Mouse (Mus musculus): ENCODE measurements at regions not wholly inside any gene's neighbourhood (a gene's known extent, or its start where the extent isn't known, plus 50 kb on each side); places are given as distances from the start of the nearest gene placed in this dataset.

GRCm38 (mm10) chr12:16136214-16136671, 319.5 kb upstream of the Trib2 start:
- no peak for DNase-seq

- DNase-seq, result no peak
Measured at GRCm38 (mm10) chr12:16135602-16136213, 319.0 kb upstream of the Trib2 start.

GRCm38 (mm10) chr12:16134446-16134845, 317.7 kb upstream of the Trib2 start:
- no peak for DNase-seq

GRCm38 (mm10) chr12:16133253-16133652, 316.5 kb upstream of the Trib2 start:
- DNase-seq, result peak in 1 of 2 experiments; percentile 41

- DNase-seq, result no peak
Measured at GRCm38 (mm10) chr12:16131740-16132077, 315.0 kb upstream of the Trib2 start.

GRCm38 (mm10) chr12:16131028-16131739, 314.5 kb upstream of the Trib2 start:
- DNase-seq, result no peak

- no peak for DNase-seq
Measured at GRCm38 (mm10) chr12:16130605-16131004, 313.9 kb upstream of the Trib2 start.

GRCm38 (mm10) chr12:16129923-16130322, 313.2 kb upstream of the Trib2 start:
- no peak for DNase-seq

- no peak for DNase-seq
Measured at GRCm38 (mm10) chr12:16129243-16129642, 312.5 kb upstream of the Trib2 start.

- no peak for DNase-seq
Measured at GRCm38 (mm10) chr12:16124906-16125305, 308.2 kb upstream of the Trib2 start.

- DNase-seq, result no peak
Measured at GRCm38 (mm10) chr12:16122353-16123127, 305.8 kb upstream of the Trib2 start.

- no peak for DNase-seq
Measured at GRCm38 (mm10) chr12:16121787-16122186, 305.1 kb upstream of the Trib2 start.

GRCm38 (mm10) chr12:16118710-16119109, 302.0 kb upstream of the Trib2 start:
- no peak for DNase-seq

GRCm38 (mm10) chr12:16106946-16107345, 290.2 kb upstream of the Trib2 start:
- no peak for DNase-seq

GRCm38 (mm10) chr12:16098840-16099239, 282.1 kb upstream of the Trib2 start:
- DNase-seq, result no peak

GRCm38 (mm10) chr12:16092643-16093042, 275.9 kb upstream of the Trib2 start:
- DNase-seq, result no peak

GRCm38 (mm10) chr12:16091336-16091735, 274.6 kb upstream of the Trib2 start:
- DNase-seq, result no peak

GRCm38 (mm10) chr12:16083176-16083575, 266.5 kb upstream of the Trib2 start:
- DNase-seq, result no peak

GRCm38 (mm10) chr12:16077215-16077614, 260.5 kb upstream of the Trib2 start:
- no peak for DNase-seq

- DNase-seq, result no peak
Measured at GRCm38 (mm10) chr12:16075962-16076361, 259.2 kb upstream of the Trib2 start.

- DNase-seq, result no peak
Measured at GRCm38 (mm10) chr12:16068940-16069339, 252.2 kb upstream of the Trib2 start.

- DNase-seq, result no peak
Measured at GRCm38 (mm10) chr12:16062689-16063088, 246.0 kb upstream of the Trib2 start.

GRCm38 (mm10) chr12:16060461-16060860, 243.7 kb upstream of the Trib2 start:
- DNase-seq, result no peak

- DNase-seq, result no peak
Measured at GRCm38 (mm10) chr12:16058255-16058654, 241.5 kb upstream of the Trib2 start.
